Mouse (Mus musculus) forebrain, embryonic 11.5 days (tissue): ENCODE measurements at regions not wholly inside any gene's neighbourhood (a gene's known extent, or its start where the extent isn't known, plus 50 kb on each side); places are given as distances from the start of the nearest gene placed in this dataset.

Experiments used
- ATAC-seq: fragments of 200-750 bp; cut with Nextera tagmentation; replicated peaks from 2 replicates; pipeline ENCODE4 v1.8.0; 2017; ENCODE audit warnings: moderate TSS enrichment; ENCODE audit not compliant: low FRiP score
- DNase-seq: peaks from one replicate; pipeline ENCODE4 v3.0.0-alpha.2; 2017; ENCODE audit warnings: low spot score
- H3K27ac ChIP-seq: fragments of 300-500 bp; sonication (generic); 2 replicates; pipeline ENCODE4 v1.5.1; 2014; ENCODE audit warnings: low read depth, low read length
- H3K27me3 ChIP-seq: fragments of 300-500 bp; sonication (generic); 2 replicates; pipeline ENCODE4 v1.6.1; 2014; ENCODE audit warnings: mild to moderate bottlenecking, low read length, mixed read lengths; ENCODE audit not compliant: control insufficient read depth, insufficient read depth
- H3K36me3 ChIP-seq: fragments of 300-500 bp; sonication (generic); 2 replicates; pipeline ENCODE4 v1.6.1; 2014; ENCODE audit warnings: mild to moderate bottlenecking, low read length, moderate library complexity, mixed read lengths; ENCODE audit not compliant: control insufficient read depth, insufficient read depth
- H3K4me1 ChIP-seq: fragments of 300-500 bp; sonication (generic); replicated peaks from 2 replicates; pipeline ENCODE4 v1.6.1; 2014; ENCODE audit warnings: low read length, mixed read lengths; ENCODE audit not compliant: control insufficient read depth, insufficient read depth
- H3K4me2 ChIP-seq: fragments of 300-500 bp; sonication (generic); 2 replicates; pipeline ENCODE4 v1.6.1; 2014; ENCODE audit warnings: low read depth, mild to moderate bottlenecking, low read length, moderate library complexity, mixed read lengths; ENCODE audit not compliant: severe bottlenecking
- H3K4me3 ChIP-seq: fragments of 300-500 bp; sonication (generic); 2 replicates; pipeline ENCODE4 v1.5.1; 2014; ENCODE audit warnings: low read depth, low read length
- H3K9ac ChIP-seq: fragments of 300-500 bp; sonication (generic); 2 replicates; pipeline ENCODE4 v1.6.1; 2014; ENCODE audit warnings: low read length
- H3K9me3 ChIP-seq: fragments of 300-500 bp; sonication (generic); 2 replicates; pipeline ENCODE4 v1.6.1; 2016; ENCODE audit warnings: low read length, mixed read lengths; ENCODE audit not compliant: control insufficient read depth
- WGBS: fragments of 180-500 bp; shearing (Covaris S2); extraction: QIAGEN DNeasy Blood & Tissue Kit; methylation state at CpG from one replicate; pipeline ENCODE4 v1.1.7; 2014; 5-methylcytosine and 5-hydroxymethylcytosine counted together

GRCm38 (mm10) chrX:85329474-85330225, 80.2 kb downstream of the Fthl17a start:
- Histone ChIP-seq H3K4me3 (no peak overlapping the region), H3K27ac (no peak overlapping the region)
- ATAC-seq, result no peak

DNA sequence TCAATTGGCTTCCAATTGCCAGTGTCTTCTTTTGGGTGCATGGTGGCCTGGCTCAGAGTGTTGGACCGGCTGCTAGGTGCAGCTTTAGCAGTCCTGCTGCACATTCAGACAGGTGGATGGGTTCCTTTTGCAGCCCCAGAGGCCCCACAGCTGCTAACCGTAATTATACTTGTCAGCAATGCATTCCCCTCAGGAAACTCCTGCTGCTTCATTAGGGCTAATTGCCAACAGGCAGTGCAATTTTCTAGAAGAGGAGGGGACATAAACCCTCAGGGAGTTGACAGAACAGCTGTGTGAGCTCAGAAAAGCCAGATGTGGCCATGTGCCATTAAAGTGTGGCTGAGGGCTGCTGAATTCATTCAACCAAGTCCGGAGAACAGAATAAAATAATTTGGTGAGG, 94.0 kb downstream of the Fthl17a start:
- WGBS, result 49% methylated on average over 3 of the region's 3 CpGs
- Histone ChIP-seq H3K4me1 (no peaks in the 10 kb centered on the region), H3K36me3 (no peaks in the 10 kb centered on the region), H3K27ac (no peak overlapping the region), H3K27me3 (no peaks in the 10 kb centered on the region), H3K4me2 (no peak overlapping the region), H3K9ac (no peak overlapping the region), H3K9me3 (no peaks in the 10 kb centered on the region), H3K4me3 (no peak overlapping the region)
- ATAC-seq (peak; percentile 44; the same call in 1 of the 2 replicates), DNase-seq (no peak)

More at GRCm38 (mm10) chrX:85329474-85330225, 80.2 kb downstream of the Fthl17a start:
- no peak overlapping the region for H3K4me2 ChIP-seq
- no peaks in the 10 kb centered on the region for H3K36me3 ChIP-seq
- no peaks in the 10 kb centered on the region for H3K4me1 ChIP-seq
- WGBS, result 76% methylated on average over 6 of the region's 6 CpGs
- DNase-seq, result no peak
- no peaks in the 10 kb centered on the region for H3K9me3 ChIP-seq
- H3K27me3 ChIP-seq, result no peaks in the 10 kb centered on the region
- no peak overlapping the region for H3K9ac ChIP-seq

GRCm38 (mm10) chrX:85375296-85375695, 125.8 kb downstream of the Fthl17a start:
- H3K9me3 ChIP-seq, result no peaks in the 10 kb centered on the region
- H3K27me3 ChIP-seq, result no peaks in the 10 kb centered on the region
- ATAC-seq, result no peak
- 69% methylated on average over 3 of the region's 3 CpGs for WGBS
- H3K27ac ChIP-seq, result no peak overlapping the region
- no peaks in the 10 kb centered on the region for H3K36me3 ChIP-seq
- no peaks in the 10 kb centered on the region for H3K4me1 ChIP-seq
- H3K4me3 ChIP-seq, result no peak overlapping the region
- DNase-seq, result no peak
- no peak overlapping the region for H3K4me2 ChIP-seq
- no peak overlapping the region for H3K9ac ChIP-seq

DNA sequence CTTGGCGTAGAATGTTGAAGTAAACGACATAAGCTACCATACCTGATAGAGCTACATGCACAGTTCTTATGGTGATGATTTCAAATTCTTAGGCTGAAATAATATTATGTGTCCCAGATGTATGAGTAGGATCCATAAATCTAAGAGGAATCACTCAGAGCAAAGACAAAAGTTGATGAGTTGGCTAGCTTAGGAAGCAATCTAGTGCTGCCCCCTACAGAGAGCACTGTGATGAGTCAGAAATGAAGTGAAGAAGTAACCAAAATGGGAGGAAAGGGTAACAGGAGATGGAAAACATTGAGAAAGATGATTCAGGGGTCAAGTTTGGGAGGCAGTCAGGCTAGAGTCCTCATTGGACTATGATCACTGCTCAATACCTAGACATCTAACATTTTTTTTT, 135.0 kb downstream of the Fthl17a start:
- ATAC-seq (no peak), DNase-seq (no peak)
- Histone ChIP-seq H3K36me3 (no peaks in the 10 kb centered on the region), H3K9ac (no peak overlapping the region), H3K4me3 (no peak overlapping the region), H3K9me3 (no peaks in the 10 kb centered on the region), H3K27ac (no peak overlapping the region), H3K27me3 (no peaks in the 10 kb centered on the region), H3K4me1 (no peaks in the 10 kb centered on the region), H3K4me2 (no peak overlapping the region)
- 85% methylated on average over 2 of the region's 2 CpGs for WGBS
